Mouse (Mus musculus): ENCODE data around the gene Cst9. TPM values are rescaled to one million over a fixed set of nuclear protein-coding genes. Genes with fewer than 3 reads are reported as not detected.

The Cst9 gene
- total RNA-seq (2014; rRNA removed; ENCODE audit: low replicate concordance) (6.6 TPM in 1 of 2 replicates, not detected in the other), polyA plus RNA-seq (2015; fragmentation: Nextera tagmentation; extraction: Ambion mirVana) (14.8 and 16.8 TPM in 2 replicates)

DNA sequence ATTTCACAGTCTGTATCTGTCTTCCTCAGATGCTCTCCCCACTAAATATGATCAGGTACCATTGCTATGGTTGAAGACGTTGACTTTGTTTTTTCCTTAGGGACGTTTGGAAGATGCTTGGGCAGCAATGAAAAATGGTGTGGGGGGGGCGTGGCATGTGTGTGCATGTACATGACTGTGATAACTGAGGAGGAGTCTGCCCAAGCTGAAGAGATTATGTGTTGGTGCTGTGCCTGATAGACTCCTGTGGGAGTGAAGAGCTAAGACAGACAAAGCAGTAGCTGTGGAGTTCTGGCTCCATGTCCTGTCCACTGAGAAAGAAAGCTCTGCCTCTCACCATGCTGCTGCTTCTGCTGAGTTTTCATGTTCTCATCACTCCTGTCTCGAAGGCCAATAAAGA lies at the start of gene Cst9:
Gene Cst9, plus strand, starts transcription at position 236 of the 400 bp plus-strand sequence.
- Histone ChIP-seq H3K4me3 (ENCODE audit: low read depth, low read length) (no peak within 1 kb of the TSS), H3K27ac (ENCODE audit: low read depth) (no peak within 1 kb of the TSS), H3K9ac (replicated peaks; ENCODE audit: low read depth, low read length) (no peak within 1 kb of the TSS), H3K4me1 (ENCODE audit: control insufficient read depth, insufficient read depth) (no peaks in the 10 kb centered on the region), H3K9me3 (replicated peaks; ENCODE audit: control insufficient read depth, low read length) (no peaks in the 10 kb centered on the region), H3K27me3 (ENCODE audit: control insufficient read depth, insufficient read depth, low read length) (no peaks in the 10 kb centered on the region), H3K4me2 (ENCODE audit: low read depth, low read length) (no peak within 1 kb of the TSS), H3K36me3 (replicated peaks; ENCODE audit: control insufficient read depth, insufficient read depth, low read length) (no peaks in the 10 kb centered on the region)
- TF ChIP-seq CTCF (IDR thresholded peaks at IDR 0.05; ENCODE audit: low read depth) (no peak), EP300 (IDR thresholded peaks at IDR 0.05; ENCODE audit: low read depth) (no peak)
- ATAC-seq (ENCODE audit: insufficient read depth, low read depth) (no peak), DNase-seq (ENCODE audit: low spot score) (no peak)
- 54% methylated on average over 4 of the region's 4 CpGs for WGBS

DNA sequence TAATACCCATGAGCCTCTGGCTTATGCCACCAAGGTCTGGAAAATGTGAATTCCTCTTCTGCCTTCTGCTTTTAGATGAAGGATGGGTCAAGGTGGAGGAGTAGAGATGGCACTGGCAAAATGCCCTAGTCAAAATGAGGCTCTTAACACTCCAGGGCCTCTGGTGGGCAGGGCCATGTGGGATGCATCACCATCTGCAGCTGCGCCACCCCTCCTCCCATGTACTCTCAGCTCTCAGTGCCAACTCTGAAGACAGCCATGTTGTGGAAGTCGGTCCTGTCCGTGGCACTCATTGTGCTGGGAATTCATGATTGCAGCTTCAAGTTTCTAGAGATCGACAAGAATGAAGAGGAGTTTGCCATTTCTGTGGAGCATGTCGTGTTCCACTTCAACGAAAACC lies 45.8 kb upstream of the Cst9 start, which contains the start of gene Cst12:
Gene Cst12, plus strand, starts transcription at position 220 of the 400 bp plus-strand sequence.
- no peak for TF ChIP-seq EP300 (IDR thresholded peaks at IDR 0.05; ENCODE audit: low read depth)
- TF ChIP-seq CTCF (IDR thresholded peaks at IDR 0.05; ENCODE audit: low read depth): no peak
- DNase-seq (ENCODE audit: low spot score) (no peak), ATAC-seq (ENCODE audit: insufficient read depth, low read depth) (no peak)
- no peaks in the 10 kb centered on the region for H3K9me3 ChIP-seq (replicated peaks; ENCODE audit: control insufficient read depth, low read length)
- no peaks in the 10 kb centered on the region for H3K36me3 ChIP-seq (replicated peaks; ENCODE audit: control insufficient read depth, insufficient read depth, low read length)
- no peak within 1 kb of the TSS for H3K4me3 ChIP-seq (ENCODE audit: low read depth, low read length)
- no peaks in the 10 kb centered on the region for H3K4me1 ChIP-seq (ENCODE audit: control insufficient read depth, insufficient read depth)
- no peak within 1 kb of the TSS for H3K4me2 ChIP-seq (ENCODE audit: low read depth, low read length)
- no peaks in the 10 kb centered on the region for H3K27me3 ChIP-seq (ENCODE audit: control insufficient read depth, insufficient read depth, low read length)
- H3K27ac ChIP-seq (ENCODE audit: low read depth): no peak within 1 kb of the TSS
- WGBS: 86% methylated on average over 6 of the region's 6 CpGs
- no peak within 1 kb of the TSS for H3K9ac ChIP-seq (replicated peaks; ENCODE audit: low read depth, low read length)

DNA sequence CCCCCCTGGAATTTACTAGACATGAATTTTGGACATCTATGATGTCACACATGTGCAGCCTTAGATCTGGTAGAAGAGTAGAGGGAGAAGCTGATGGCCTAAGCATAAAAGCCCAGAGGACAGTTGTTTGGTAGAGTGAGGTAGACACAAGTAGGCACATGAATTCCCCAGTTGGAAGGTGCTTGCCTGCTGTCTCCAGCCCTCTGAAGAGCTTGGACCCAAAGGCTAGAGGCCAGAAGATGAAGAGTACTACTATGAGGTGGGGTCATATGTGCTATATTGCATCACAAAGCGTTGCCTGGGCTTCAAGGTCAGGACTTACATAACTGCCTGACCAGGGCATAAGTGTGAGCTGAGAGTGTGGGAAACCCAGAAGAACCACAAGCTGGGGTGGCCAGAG lies 36.5 kb upstream of the Cst9 start, which contains the start of gene Cst8:
Gene Cst8, plus strand, starts transcription at position 301 of the 400 bp plus-strand sequence.
- DNase-seq (ENCODE audit: low spot score) (no peak), ATAC-seq (ENCODE audit: insufficient read depth, low read depth) (no peak)
- H3K9me3 ChIP-seq (replicated peaks; ENCODE audit: control insufficient read depth, low read length): no peaks in the 10 kb centered on the region
- no peak for TF ChIP-seq EP300 (IDR thresholded peaks at IDR 0.05; ENCODE audit: low read depth)
- no peak for TF ChIP-seq CTCF (IDR thresholded peaks at IDR 0.05; ENCODE audit: low read depth)
- H3K27ac ChIP-seq (ENCODE audit: low read depth): no peak within 1 kb of the TSS
- no peaks in the 10 kb centered on the region for H3K27me3 ChIP-seq (ENCODE audit: control insufficient read depth, insufficient read depth, low read length)
- 96% methylated on average over 1 of the region's 1 CpGs for WGBS
- no peaks in the 10 kb centered on the region for H3K36me3 ChIP-seq (replicated peaks; ENCODE audit: control insufficient read depth, insufficient read depth, low read length)
- H3K4me2 ChIP-seq (ENCODE audit: low read depth, low read length): no peak within 1 kb of the TSS
- H3K4me1 ChIP-seq (ENCODE audit: control insufficient read depth, insufficient read depth): peaks cover 9% of the 10 kb centered on the region; the same call in 1 of the 2 replicates
- no peak within 1 kb of the TSS for H3K9ac ChIP-seq (replicated peaks; ENCODE audit: low read depth, low read length)
- H3K4me3 ChIP-seq (ENCODE audit: low read depth, low read length): no peak within 1 kb of the TSS

DNA sequence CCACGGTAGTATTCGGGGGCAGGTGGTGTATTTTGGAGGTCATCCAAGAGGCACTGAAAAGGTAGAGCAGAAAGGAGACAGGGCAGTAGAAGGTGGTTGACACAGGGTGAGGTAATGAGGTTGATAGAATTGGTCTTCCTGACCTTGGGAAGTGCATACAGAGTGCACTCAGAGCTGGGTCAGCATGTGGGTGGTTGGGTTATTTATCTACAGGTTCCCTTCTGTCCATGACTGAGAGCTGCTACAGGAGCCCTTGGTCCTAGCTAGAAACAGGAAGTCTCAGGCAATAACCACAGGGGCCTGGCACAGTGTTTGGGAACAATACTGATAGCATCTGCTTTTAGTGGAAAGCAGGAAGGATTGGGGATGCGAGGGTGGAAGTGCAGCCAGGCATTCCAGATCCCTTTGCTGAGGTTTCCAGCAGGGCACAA lies 33.4 kb upstream of the Cst9 start:
- Histone ChIP-seq H3K4me1 (ENCODE audit: control insufficient read depth, insufficient read depth) (peaks cover 9% of the 10 kb centered on the region; the same call in 1 of the 2 replicates), H3K9me3 (replicated peaks; ENCODE audit: control insufficient read depth, low read length) (no peaks in the 10 kb centered on the region), H3K27ac (ENCODE audit: low read depth) (no peak overlapping the region), H3K27me3 (ENCODE audit: control insufficient read depth, insufficient read depth, low read length) (no peaks in the 10 kb centered on the region), H3K36me3 (replicated peaks; ENCODE audit: control insufficient read depth, insufficient read depth, low read length) (no peaks in the 10 kb centered on the region), H3K4me3 (ENCODE audit: low read depth, low read length) (no peak overlapping the region), H3K9ac (replicated peaks; ENCODE audit: low read depth, low read length) (no peak overlapping the region), H3K4me2 (ENCODE audit: low read depth, low read length) (no peak overlapping the region)
- DNase-seq (ENCODE audit: low spot score) (no peak), ATAC-seq (ENCODE audit: insufficient read depth, low read depth) (peak; percentile 57)
- 16% methylated on average over 3 of the region's 3 CpGs for WGBS
- no peak for TF ChIP-seq CTCF (IDR thresholded peaks at IDR 0.05; ENCODE audit: low read depth)

DNA sequence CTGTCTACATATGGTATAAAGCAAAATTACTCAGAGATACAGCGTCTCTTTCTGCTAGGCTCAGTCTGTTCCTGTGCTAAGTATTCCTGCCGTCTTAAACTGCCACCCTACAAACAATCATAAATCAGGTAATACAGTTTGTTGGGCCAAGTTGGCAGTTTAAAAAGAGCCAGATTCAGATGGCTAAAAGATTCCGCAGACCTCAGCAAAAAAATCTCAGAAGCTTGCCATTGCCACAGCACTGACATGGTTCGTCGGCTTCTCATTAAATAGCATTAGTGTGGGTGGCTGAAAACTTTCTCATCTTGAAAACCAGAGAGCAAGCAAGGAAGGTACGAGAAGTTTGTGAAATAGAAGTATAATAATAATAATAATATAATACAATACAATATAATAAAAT lies 28.3 kb upstream of the Cst9 start:
- DNase-seq (ENCODE audit: low spot score) (no peak), ATAC-seq (ENCODE audit: insufficient read depth, low read depth) (no peak)
- Histone ChIP-seq H3K4me1 (ENCODE audit: control insufficient read depth, insufficient read depth) (peaks cover under 1% of the 10 kb centered on the region; the same call in 1 of the 2 replicates), H3K27ac (ENCODE audit: low read depth) (no peak overlapping the region), H3K36me3 (replicated peaks; ENCODE audit: control insufficient read depth, insufficient read depth, low read length) (no peaks in the 10 kb centered on the region), H3K9me3 (replicated peaks; ENCODE audit: control insufficient read depth, low read length) (no peaks in the 10 kb centered on the region), H3K4me3 (ENCODE audit: low read depth, low read length) (no peak overlapping the region), H3K4me2 (ENCODE audit: low read depth, low read length) (no peak overlapping the region), H3K9ac (replicated peaks; ENCODE audit: low read depth, low read length) (no peak overlapping the region), H3K27me3 (ENCODE audit: control insufficient read depth, insufficient read depth, low read length) (no peaks in the 10 kb centered on the region)
- no peak for TF ChIP-seq EP300 (IDR thresholded peaks at IDR 0.05; ENCODE audit: low read depth)
- TF ChIP-seq CTCF (IDR thresholded peaks at IDR 0.05; ENCODE audit: low read depth): no peak
- WGBS: 72% methylated on average over 6 of the region's 6 CpGs

DNA sequence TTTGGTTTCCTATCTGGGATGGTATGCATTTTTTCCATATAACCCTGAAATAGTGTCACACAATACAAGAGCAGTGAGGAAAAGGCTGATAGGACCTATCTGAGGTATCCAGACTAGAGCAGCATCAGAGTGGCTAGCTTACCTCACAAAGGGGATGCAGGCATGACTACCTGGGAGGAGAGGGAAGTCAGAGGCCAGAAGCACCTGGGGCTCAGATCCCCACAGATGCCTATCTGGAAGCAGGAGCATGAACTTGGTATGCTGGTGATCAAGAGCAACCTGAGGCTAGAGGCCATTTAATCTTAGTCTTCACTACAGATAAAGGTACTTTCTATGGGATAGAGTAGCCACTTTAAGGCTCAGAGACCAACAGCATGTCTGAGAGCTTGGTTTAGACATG lies 15.0 kb upstream of the Cst9 start, which contains the start of gene Cst13:
Gene Cst13, plus strand, starts transcription at position 173 of the 400 bp plus-strand sequence.
- no peak for DNase-seq (ENCODE audit: low spot score)
- Histone ChIP-seq H3K27me3 (ENCODE audit: control insufficient read depth, insufficient read depth, low read length) (no peaks in the 10 kb centered on the region), H3K4me2 (ENCODE audit: low read depth, low read length) (no peak within 1 kb of the TSS), H3K36me3 (replicated peaks; ENCODE audit: control insufficient read depth, insufficient read depth, low read length) (no peaks in the 10 kb centered on the region), H3K27ac (ENCODE audit: low read depth) (no peak within 1 kb of the TSS), H3K9me3 (replicated peaks; ENCODE audit: control insufficient read depth, low read length) (no peaks in the 10 kb centered on the region), H3K4me3 (ENCODE audit: low read depth, low read length) (no peak within 1 kb of the TSS), H3K9ac (replicated peaks; ENCODE audit: low read depth, low read length) (no peak within 1 kb of the TSS), H3K4me1 (ENCODE audit: control insufficient read depth, insufficient read depth) (no peaks in the 10 kb centered on the region)
- TF ChIP-seq EP300 (IDR thresholded peaks at IDR 0.05; ENCODE audit: low read depth): no peak
- no peak for TF ChIP-seq CTCF (IDR thresholded peaks at IDR 0.05; ENCODE audit: low read depth)
- no peak for ATAC-seq (ENCODE audit: insufficient read depth, low read depth)

Data from heart, postnatal 0 days (tissue).